Mouse (Mus musculus) stomach, postnatal 0 days (tissue): ENCODE results near the gene Nicn1. TPM values are rescaled to one million over a fixed set of nuclear protein-coding genes. Genes with fewer than 3 reads are reported as not detected.
"Not testable (repeated sequence)": the region's sequence is repeated elsewhere in the genome, so short reads cannot be mapped to it uniquely, and the experiment has no call there.

Experiments used
- ATAC-seq: fragments of 200-750 bp; cut with Nextera tagmentation; 2 replicates; pipeline ENCODE4 v1.8.0; 2017; ENCODE audit not compliant: low FRiP score, low TSS enrichment
- DNase-seq: peaks from one replicate; pipeline ENCODE4 v3.0.0-alpha.2; 2016; ENCODE audit warnings: low spot score
- H3K27ac ChIP-seq: fragments of 300-500 bp; sonication (generic); replicated peaks from 2 replicates; pipeline ENCODE4 v1.5.1; 2014; ENCODE audit warnings: mild to moderate bottlenecking, control low read depth
- H3K27me3 ChIP-seq: fragments of 300-500 bp; sonication (generic); 2 replicates; pipeline ENCODE4 v1.6.1; 2014; ENCODE audit warnings: low read length; ENCODE audit not compliant: control insufficient read depth, insufficient read depth
- H3K36me3 ChIP-seq: fragments of 300-500 bp; sonication (generic); 2 replicates; pipeline ENCODE4 v1.6.1; 2014; ENCODE audit warnings: low read length, mixed read lengths; ENCODE audit not compliant: control insufficient read depth, insufficient read depth
- H3K4me1 ChIP-seq: fragments of 300-500 bp; sonication (generic); replicated peaks from 2 replicates; pipeline ENCODE4 v1.6.1; 2014; ENCODE audit warnings: antibody characterized with exemption; ENCODE audit not compliant: control insufficient read depth, insufficient read depth
- H3K4me2 ChIP-seq: fragments of 300-500 bp; sonication (generic); replicated peaks from 2 replicates; pipeline ENCODE4 v1.6.1; 2014; ENCODE audit warnings: low read depth, mild to moderate bottlenecking, control low read depth, moderate library complexity
- H3K4me3 ChIP-seq: fragments of 300-500 bp; sonication (generic); 2 replicates; pipeline ENCODE4 v1.5.1; 2014; ENCODE audit warnings: low read depth, low read length, control low read depth
- H3K9ac ChIP-seq: fragments of 300-500 bp; sonication (generic); 2 replicates; pipeline ENCODE4 v1.6.1; 2014; ENCODE audit warnings: mild to moderate bottlenecking, low read length, control low read depth, mixed read lengths
- H3K9me3 ChIP-seq: fragments of 300-500 bp; sonication (generic); 2 replicates; pipeline ENCODE4 v1.6.1; 2016; ENCODE audit warnings: low read length; ENCODE audit not compliant: control insufficient read depth
- CTCF ChIP-seq: IDR thresholded peaks from 2 replicates; pipeline ENCODE4 v1.5.1; 2016; ENCODE audit warnings: antibody characterized with exemption, low read depth, mild to moderate bottlenecking, moderate library complexity
- EP300 ChIP-seq: optimal IDR thresholded peaks from 2 replicates; pipeline ENCODE3; 2016; ENCODE audit warnings: antibody characterized with exemption
- WGBS: fragments of 180-500 bp; shearing (Covaris S2); extraction: QIAGEN DNeasy Blood & Tissue Kit; methylation state at CpG from one replicate; pipeline ENCODE4 v1.1.7; 2014; 5-methylcytosine and 5-hydroxymethylcytosine counted together
- polyA plus RNA-seq: library from polyadenylated mRNA; unstranded; fragments of >200 nt; fragmentation: Nextera tagmentation; extraction: Ambion mirVana; gene quantifications from 2 replicates; pipeline ENCODE4 v1.2.1, GENCODE M21; 2015

Gene Nicn1
- polyA plus RNA-seq, 1 experiment from 2014 or later = 17.3 TPM

GRCm38 (mm10) chr9:108264191-108264921 lies 25.9 kb upstream of the Nicn1 start:
- Histone ChIP-seq H3K4me1 (peaks cover 13% of the 10 kb centered on the region), H3K9me3 (no peaks in the 10 kb centered on the region), H3K36me3 (no peaks in the 10 kb centered on the region), H3K4me2 (peak overlapping the region; percentile 61), H3K4me3 (peak overlapping the region; percentile 95), H3K9ac (peak overlapping the region; percentile 60), H3K27me3 (no peaks in the 10 kb centered on the region), H3K27ac (peak overlapping the region; percentile 98)
- 7% methylated on average over 10 of the region's 10 CpGs for WGBS
- ATAC-seq (no peak; the same call in 1 of the 2 replicates), DNase-seq (peak; percentile 61)
- TF ChIP-seq EP300 (no peak), CTCF (peak; percentile 7; the same call in 1 of the 2 replicates)

- Histone ChIP-seq H3K4me3 (no peak overlapping the region), H3K27me3 (no peaks in the 10 kb centered on the region), H3K36me3 (no peaks in the 10 kb centered on the region), H3K27ac (0 out of 2 replicates have a peak overlapping the region, but pooled peaks have one; percentile 30), H3K4me1 (peaks cover 12% of the 10 kb centered on the region), H3K4me2 (no peak overlapping the region), H3K9me3 (no peaks in the 10 kb centered on the region), H3K9ac (no peak overlapping the region)
- ATAC-seq (no peak), DNase-seq (no peak)
- 67% methylated on average over 10 of the region's 10 CpGs for WGBS
- TF ChIP-seq CTCF (peak; percentile 5; the same call in 1 of the 2 replicates), EP300 (no peak)
Observed at GRCm38 (mm10) chr9:108266261-108266935, 23.8 kb upstream of the Nicn1 start.

GRCm38 (mm10) chr9:108267691-108268090 lies 22.5 kb upstream of the Nicn1 start:
- no peaks in the 10 kb centered on the region for H3K27me3 ChIP-seq
- no peak overlapping the region for H3K4me3 ChIP-seq
- no peak overlapping the region for H3K4me2 ChIP-seq
- WGBS = 67% methylated on average over 7 of the region's 7 CpGs
- peak; percentile 84 for DNase-seq
- H3K9ac ChIP-seq = no peak overlapping the region
- H3K9me3 ChIP-seq = no peaks in the 10 kb centered on the region
- no peaks in the 10 kb centered on the region for H3K36me3 ChIP-seq
- peaks cover 4% of the 10 kb centered on the region; the same call in 1 of the 2 replicates for H3K4me1 ChIP-seq
- ATAC-seq = peak; percentile 20; the same call in 1 of the 2 replicates
- H3K27ac ChIP-seq = peak overlapping the region; percentile 80
- TF ChIP-seq EP300 (no peak), CTCF (no peak)

GRCm38 (mm10) chr9:108268701-108269100 lies 21.5 kb upstream of the Nicn1 start:
- H3K4me3 ChIP-seq, H3K36me3 ChIP-seq, H3K27me3 ChIP-seq, H3K4me2 ChIP-seq, H3K9ac ChIP-seq, ATAC-seq, H3K9me3 ChIP-seq, H3K4me1 ChIP-seq: not testable (repeated sequence)
- 58% methylated on average over 6 of the region's 7 CpGs for WGBS
- DNase-seq = peak; percentile 32
- peak overlapping the region; percentile 67; the same call in 1 of the 2 replicates for H3K27ac ChIP-seq

GRCm38 (mm10) chr9:108271941-108272340 lies 18.3 kb upstream of the Nicn1 start:
- DNase-seq = no peak
- no peak overlapping the region for H3K9ac ChIP-seq

GRCm38 (mm10) chr9:108272691-108273090 lies 17.5 kb upstream of the Nicn1 start:
- Histone ChIP-seq H3K27ac (peak overlapping the region; percentile 45; the same call in 1 of the 2 replicates), H3K36me3 (no peaks in the 10 kb centered on the region), H3K9ac (no peak overlapping the region), H3K9me3 (no peaks in the 10 kb centered on the region), H3K27me3 (no peaks in the 10 kb centered on the region), H3K4me2 (no peak overlapping the region), H3K4me3 (no peak overlapping the region), H3K4me1 (no peaks in the 10 kb centered on the region)
- no peak for ATAC-seq
- WGBS = 41% methylated on average over 5 of the region's 5 CpGs
- TF ChIP-seq CTCF (no peak), EP300 (no peak)
- DNase-seq = no peak

More at GRCm38 (mm10) chr9:108271941-108272340, 18.3 kb upstream of the Nicn1 start:
- Histone ChIP-seq H3K27me3 (no peaks in the 10 kb centered on the region), H3K27ac (peak overlapping the region; percentile 45), H3K36me3 (no peaks in the 10 kb centered on the region), H3K9me3 (no peaks in the 10 kb centered on the region), H3K4me1 (no peaks in the 10 kb centered on the region), H3K4me2 (no peak overlapping the region), H3K4me3 (no peak overlapping the region)
- WGBS = 9% methylated on average over 2 of the region's 2 CpGs
- no peak for ATAC-seq
- no peak for TF ChIP-seq EP300
- TF ChIP-seq CTCF = no peak
